Mouse (Mus musculus): ENCODE measurements around the gene Itga9.

Gene Itga9

GRCm38 (mm10) chr9:118651939-118652338, 45.4 kb downstream of the Itga9 start:
- no peak for DNase-seq (ENCODE audit: low spot score in 2 of 2)

GRCm38 (mm10) chr9:118653436-118653835, 46.9 kb downstream of the Itga9 start:
- no peak for DNase-seq (ENCODE audit: low spot score in 2 of 2)

GRCm38 (mm10) chr9:118654969-118655368, 48.5 kb downstream of the Itga9 start:
- no peak for DNase-seq (ENCODE audit: low spot score in 2 of 2)

GRCm38 (mm10) chr9:118655726-118656125, 49.2 kb downstream of the Itga9 start:
- DNase-seq (ENCODE audit: low spot score in 2 of 2), result no peak

GRCm38 (mm10) chr9:118658159-118658558, 51.7 kb downstream of the Itga9 start:
- DNase-seq (ENCODE audit: low spot score in 2 of 2), result no peak

GRCm38 (mm10) chr9:118659809-118660208, 53.3 kb downstream of the Itga9 start:
- no peak for DNase-seq (ENCODE audit: low spot score in 2 of 2)

- no peak for DNase-seq (ENCODE audit: low spot score in 2 of 2)
Measured at GRCm38 (mm10) chr9:118660259-118660658, 53.8 kb downstream of the Itga9 start.

GRCm38 (mm10) chr9:118662026-118662425, 55.5 kb downstream of the Itga9 start:
- no peak for DNase-seq (ENCODE audit: low spot score in 2 of 2)

- DNase-seq (ENCODE audit: low spot score in 2 of 2), result no peak
Measured at GRCm38 (mm10) chr9:118662476-118662875, 56.0 kb downstream of the Itga9 start.

- DNase-seq (ENCODE audit: low spot score in 2 of 2), result no peak
Measured at GRCm38 (mm10) chr9:118663938-118664337, 57.4 kb downstream of the Itga9 start.

- no peak for DNase-seq (ENCODE audit: low spot score in 2 of 2)
Measured at GRCm38 (mm10) chr9:118666069-118666468, 59.6 kb downstream of the Itga9 start.

GRCm38 (mm10) chr9:118669696-118670095, 63.2 kb downstream of the Itga9 start:
- DNase-seq (ENCODE audit: low spot score in 2 of 2), result no peak

GRCm38 (mm10) chr9:118674277-118674676, 67.8 kb downstream of the Itga9 start:
- DNase-seq (ENCODE audit: low spot score in 2 of 2), result no peak

- no peak for DNase-seq (ENCODE audit: low spot score in 2 of 2)
Measured at GRCm38 (mm10) chr9:118674761-118675160, 68.3 kb downstream of the Itga9 start.

- no peak for DNase-seq (ENCODE audit: low spot score in 2 of 2)
Measured at GRCm38 (mm10) chr9:118675573-118676170, 69.2 kb downstream of the Itga9 start.

- DNase-seq (ENCODE audit: low spot score in 2 of 2), result no peak
Measured at GRCm38 (mm10) chr9:118676692-118677091, 70.2 kb downstream of the Itga9 start.

GRCm38 (mm10) chr9:118677349-118677748, 70.9 kb downstream of the Itga9 start:
- no peak for DNase-seq (ENCODE audit: low spot score in 2 of 2)

- no peak for DNase-seq (ENCODE audit: low spot score in 2 of 2)
Measured at GRCm38 (mm10) chr9:118678020-118678750, 71.7 kb downstream of the Itga9 start.

GRCm38 (mm10) chr9:118678759-118679158, 72.3 kb downstream of the Itga9 start:
- no peak for DNase-seq (ENCODE audit: low spot score in 2 of 2)

- DNase-seq (ENCODE audit: low spot score in 2 of 2), result no peak
Measured at GRCm38 (mm10) chr9:118681506-118681905, 75.0 kb downstream of the Itga9 start.

- DNase-seq (ENCODE audit: low spot score in 2 of 2), result no peak
Measured at GRCm38 (mm10) chr9:118682154-118682553, 75.7 kb downstream of the Itga9 start.

- no peak for DNase-seq (ENCODE audit: low spot score in 2 of 2)
Measured at GRCm38 (mm10) chr9:118683507-118683906, 77.0 kb downstream of the Itga9 start.

- DNase-seq (ENCODE audit: low spot score in 2 of 2), result no peak
Measured at GRCm38 (mm10) chr9:118684343-118684742, 77.9 kb downstream of the Itga9 start.
